Mouse (Mus musculus) liver, postnatal 0 days (tissue): Measurements from ENCODE around the gene Hspd1.

Experiments
- CTCF ChIP-seq: sonication (generic); IDR thresholded peaks from 2 replicates; pipeline ENCODE4 v1.5.1; 2016; ENCODE audit warnings: antibody characterized with exemption, low read depth
- EP300 ChIP-seq: IDR thresholded peaks from 2 replicates; pipeline ENCODE4 v1.6.1; 2016; ENCODE audit warnings: antibody characterized with exemption, low read depth, mild to moderate bottlenecking

- TF ChIP-seq CTCF = no peak
- no peak for TF ChIP-seq EP300
These were observed 19.6 kb upstream of the Hspd1 start for GRCm38 (mm10) chr1:55107644-55108043.
